Mouse (Mus musculus) embryo, embryonic 11.5 days (tissue): ENCODE results near the gene Wbp1l.

Source experiments
- DNase-seq: peaks from one replicate; pipeline ENCODE4 v3.0.0-alpha.2; 2012; ENCODE audit warnings: low read depth, low spot score

Wbp1l gene

DNA sequence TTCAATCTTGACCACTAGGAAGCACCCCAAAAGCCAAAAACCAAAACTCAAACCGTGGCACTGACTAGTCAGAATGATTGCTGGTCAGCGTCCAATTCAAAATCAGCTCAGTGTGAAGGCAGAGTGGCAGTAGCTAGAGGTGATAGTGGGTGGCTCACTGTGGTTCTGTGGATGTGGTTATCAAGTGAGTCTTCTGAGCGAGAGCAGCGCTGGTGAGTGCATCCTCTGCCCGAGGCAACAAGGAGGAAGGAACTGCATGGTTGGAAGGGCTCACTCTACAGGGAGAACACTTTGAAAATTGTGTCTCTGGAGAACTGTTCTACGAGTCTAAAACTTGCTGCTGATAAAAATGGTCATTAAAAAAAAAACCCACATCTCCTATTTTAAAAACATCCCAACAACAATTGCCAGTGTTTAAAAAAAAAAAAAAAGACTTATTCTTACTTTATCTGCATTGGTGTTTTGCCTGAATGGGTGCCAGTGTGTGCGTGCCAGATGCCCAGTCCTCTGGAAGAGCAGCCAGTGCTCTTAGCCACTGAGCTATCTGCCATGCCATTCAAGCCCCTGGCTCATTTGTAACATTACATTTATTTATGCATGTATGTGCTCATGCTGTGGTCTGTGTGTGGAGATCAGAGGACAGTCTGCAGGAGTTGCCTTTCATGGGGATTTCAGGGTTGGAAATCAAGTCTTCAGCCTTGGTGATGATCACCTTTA is 107.1 kb downstream of the Wbp1l start:
- DNase-seq = no peak

DNA sequence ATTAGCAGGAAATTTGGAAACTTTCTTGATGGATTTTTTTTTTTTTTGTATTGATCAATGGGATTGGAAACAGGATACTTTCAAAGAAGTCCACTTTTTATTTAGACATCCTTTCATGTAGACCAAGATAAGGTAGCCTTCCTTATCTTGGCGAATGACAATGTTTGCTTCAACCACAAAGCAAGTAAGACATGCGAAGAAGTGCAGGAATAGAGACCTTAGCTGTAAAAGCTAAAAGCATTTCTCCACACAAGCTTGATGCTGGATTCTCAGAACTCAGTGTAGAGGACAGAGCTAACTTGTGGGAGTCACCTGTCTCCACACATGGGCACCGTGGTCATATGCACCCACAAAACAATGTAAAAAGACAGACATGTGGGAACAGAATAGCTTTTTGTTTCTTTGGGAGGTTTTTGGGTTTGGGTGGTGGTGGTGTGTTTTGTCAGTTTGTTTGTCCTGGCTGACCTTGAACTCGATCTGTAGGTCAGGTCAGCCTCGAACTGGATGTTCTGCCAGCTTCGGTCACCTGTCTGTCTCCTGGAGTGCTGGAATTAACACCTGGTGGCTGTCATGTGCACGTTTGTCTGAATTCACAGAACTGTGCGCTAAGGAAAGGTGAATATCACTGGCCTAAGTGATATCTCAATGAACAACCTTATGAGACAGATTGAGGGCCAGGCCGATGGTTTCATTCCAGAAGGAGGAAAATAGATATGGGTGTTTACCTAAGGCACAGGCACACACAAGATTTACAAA is 107.8 kb downstream of the Wbp1l start:
- no peak for DNase-seq
